Mouse (Mus musculus): ENCODE data around the gene Hdhd3.

Hdhd3 gene

GRCm38 (mm10) chr4:62503374-62503970 lies at the start of gene Hdhd3:
TSS of gene Hdhd3 (minus strand) at chr4:62503467.
- no peak for DNase-seq (ENCODE audit: low spot score)

- no peak for DNase-seq (ENCODE audit: low spot score)
Measured at GRCm38 (mm10) chr4:62551966-62552365, 48.7 kb upstream of the Hdhd3 start.

- DNase-seq (ENCODE audit: low spot score), result no peak
Measured at GRCm38 (mm10) chr4:62544801-62545200, 41.5 kb upstream of the Hdhd3 start.

GRCm38 (mm10) chr4:62543782-62544181 lies 40.5 kb upstream of the Hdhd3 start:
- DNase-seq (ENCODE audit: low spot score), result no peak

DNA sequence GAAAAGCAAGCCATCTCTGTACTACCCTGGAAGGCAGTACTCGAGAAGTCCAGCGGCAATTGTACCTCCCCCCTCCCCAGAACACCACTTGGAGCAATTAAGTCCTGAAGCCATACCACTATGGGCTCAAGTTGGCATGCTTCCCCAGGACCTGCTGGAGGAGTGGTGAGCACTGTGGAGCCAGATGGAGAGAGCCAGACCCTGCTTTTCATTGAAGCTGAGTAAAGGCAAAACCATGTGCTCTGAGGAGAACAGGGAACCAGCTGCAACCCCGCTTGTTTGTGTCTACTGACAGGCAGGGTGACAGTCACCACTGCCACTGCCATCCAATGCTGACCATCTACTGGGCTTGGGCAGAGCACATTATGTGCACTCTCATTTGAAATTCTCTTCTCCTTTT lies 38.5 kb upstream of the Hdhd3 start:
- no peak for DNase-seq (ENCODE audit: low spot score)

- DNase-seq (ENCODE audit: low spot score), result no peak
Measured at GRCm38 (mm10) chr4:62533729-62534128, 30.5 kb upstream of the Hdhd3 start.

DNA sequence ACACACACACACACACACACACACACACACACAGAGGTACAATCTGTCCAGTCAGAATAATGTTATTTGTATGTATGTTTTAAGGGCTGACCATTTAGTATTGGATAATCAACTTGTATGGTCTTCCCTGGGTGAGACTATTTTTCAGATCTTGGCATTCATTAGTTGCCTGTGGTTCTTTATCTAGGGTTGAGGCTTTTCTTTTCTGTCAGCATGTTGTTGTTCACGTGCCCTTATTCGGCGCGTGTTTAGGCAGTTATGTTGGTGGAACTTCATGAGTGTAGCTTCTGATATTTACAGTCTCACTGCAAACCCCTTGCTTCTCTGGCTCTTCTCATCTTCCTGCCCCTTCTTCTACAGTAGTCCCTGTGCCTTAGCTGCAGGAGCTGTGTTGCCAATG lies 24.4 kb upstream of the Hdhd3 start:
- DNase-seq (ENCODE audit: low spot score), result no peak

DNA sequence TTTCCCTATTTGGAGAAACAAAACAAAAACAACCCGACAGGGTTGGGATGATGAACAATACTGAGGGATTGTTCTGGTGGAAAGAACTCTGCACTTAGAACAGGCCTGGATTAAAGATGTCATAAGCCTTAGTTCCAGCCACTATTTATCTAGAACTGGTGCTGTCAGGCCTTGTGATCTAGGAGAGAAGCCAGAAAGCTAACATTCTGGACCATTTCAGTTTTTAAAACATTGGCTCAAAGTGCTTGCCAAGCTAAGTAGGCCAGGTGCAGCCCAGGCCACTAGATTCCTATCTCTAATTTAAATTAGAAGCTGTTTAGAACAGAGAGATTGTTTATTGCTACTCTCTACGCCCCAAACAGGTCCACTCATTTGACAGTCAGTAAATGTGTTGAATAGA lies 23.0 kb upstream of the Hdhd3 start:
- DNase-seq (ENCODE audit: low spot score), result no peak

GRCm38 (mm10) chr4:62525489-62525811 lies 22.2 kb upstream of the Hdhd3 start:
- DNase-seq (ENCODE audit: low spot score), result no peak

GRCm38 (mm10) chr4:62524651-62525488 lies 21.6 kb upstream of the Hdhd3 start, which contains the start of the genes Pole3 and 4933430I17Rik:
TSS of gene Pole3 (minus strand) at chr4:62525068.
TSS of gene 4933430I17Rik (plus strand) at chr4:62525369.
- DNase-seq (ENCODE audit: low spot score), result peak; percentile 98

DNA sequence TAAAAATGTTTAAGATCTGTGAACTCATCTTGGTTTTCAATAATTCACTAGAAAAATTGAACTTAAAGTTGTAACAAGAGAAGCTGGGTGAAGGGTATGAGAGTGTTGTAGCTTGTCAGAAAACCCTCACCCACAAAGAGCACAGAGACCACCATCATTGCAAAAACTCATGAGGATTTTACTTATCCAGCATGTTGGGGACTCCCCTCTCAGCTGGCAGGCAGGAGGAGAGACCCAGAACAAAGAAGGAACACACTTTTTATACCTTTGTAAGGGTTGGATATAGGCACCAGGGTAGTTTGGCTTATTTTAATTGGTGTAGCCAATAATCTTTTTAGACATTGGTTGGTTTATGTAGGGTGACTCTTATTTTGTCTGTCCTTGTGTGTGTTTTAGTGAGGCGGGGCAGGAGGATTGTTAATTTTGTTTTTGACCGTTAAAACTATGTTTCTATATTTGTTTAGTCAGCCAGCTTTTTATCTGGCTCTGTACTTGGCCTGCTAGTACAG lies 17.7 kb upstream of the Hdhd3 start:
- DNase-seq (ENCODE audit: low spot score), result no peak

GRCm38 (mm10) chr4:62519849-62520233 lies 16.6 kb upstream of the Hdhd3 start, which contains the start of gene Alad:
TSS of gene Alad (minus strand) at chr4:62519918.
- peak; percentile 94 for DNase-seq (ENCODE audit: low spot score)

- no peak for DNase-seq (ENCODE audit: low spot score)
Measured at GRCm38 (mm10) chr4:62519122-62519848, 16.0 kb upstream of the Hdhd3 start.

- no peak for DNase-seq (ENCODE audit: low spot score)
Measured at GRCm38 (mm10) chr4:62518416-62519121, 15.3 kb upstream of the Hdhd3 start.

DNA sequence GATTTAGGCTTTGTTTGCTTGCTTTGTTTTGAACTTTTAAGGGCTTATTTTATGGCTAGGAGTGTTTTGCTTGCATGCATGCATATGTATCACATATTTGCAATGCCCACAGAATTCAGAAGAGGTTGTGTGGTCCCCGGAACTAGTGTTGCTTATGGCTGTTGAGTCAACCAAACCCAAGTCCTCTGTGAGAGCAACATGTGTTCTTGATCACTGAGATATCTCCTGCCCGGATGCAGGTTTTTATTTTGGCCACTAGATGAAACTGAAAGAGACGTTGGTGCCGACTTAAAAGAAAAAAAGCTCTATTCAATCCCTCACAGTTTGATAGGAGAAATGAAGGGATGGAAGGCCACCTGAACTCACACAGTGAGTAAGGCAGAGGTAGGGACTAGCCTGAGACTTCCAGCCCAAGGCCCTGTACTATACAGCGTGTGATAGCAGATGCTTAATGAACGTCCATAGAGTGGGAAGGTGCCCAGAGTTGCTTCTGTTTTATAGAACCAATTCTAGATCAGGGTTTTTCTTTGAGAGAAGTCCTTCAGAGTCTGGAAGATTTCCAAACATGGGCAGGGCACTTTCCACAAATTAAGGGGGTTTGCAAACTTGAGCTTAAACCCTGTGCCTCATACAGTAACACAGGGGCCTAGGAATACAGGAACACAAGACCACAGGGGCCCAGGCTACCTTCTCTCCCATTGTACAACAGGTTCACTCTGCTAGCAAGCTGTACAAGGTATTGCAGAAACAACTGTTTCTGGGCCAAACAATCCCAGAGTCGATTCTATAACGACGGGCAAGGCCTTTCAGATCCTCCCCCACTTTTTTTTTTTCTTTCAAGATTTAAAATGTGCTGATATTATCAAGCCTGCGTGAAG lies 14.5 kb upstream of the Hdhd3 start:
- DNase-seq (ENCODE audit: low spot score), result no peak

DNA sequence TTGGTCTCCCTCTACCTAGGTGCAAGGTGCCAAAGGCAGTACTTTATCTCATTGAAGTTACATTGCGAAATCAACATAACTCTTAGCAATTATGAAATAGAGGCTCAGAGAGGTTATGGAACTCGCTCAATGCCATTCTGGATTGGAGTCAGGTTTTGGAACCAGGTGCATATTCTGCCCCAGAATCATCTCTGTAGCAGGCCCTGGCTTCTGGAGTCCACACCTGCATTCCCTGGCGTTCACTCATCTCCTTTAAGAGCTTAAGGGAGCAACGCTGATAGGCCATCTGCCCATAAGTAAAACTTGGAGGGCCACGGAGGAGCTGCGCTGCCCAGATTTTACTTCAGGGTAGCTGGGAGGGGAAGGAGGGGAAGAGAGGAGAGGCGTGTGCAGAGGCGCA lies 13.8 kb upstream of the Hdhd3 start:
- no peak for DNase-seq (ENCODE audit: low spot score)

GRCm38 (mm10) chr4:62516579-62516978 lies 13.3 kb upstream of the Hdhd3 start:
- DNase-seq (ENCODE audit: low spot score), result no peak

DNA sequence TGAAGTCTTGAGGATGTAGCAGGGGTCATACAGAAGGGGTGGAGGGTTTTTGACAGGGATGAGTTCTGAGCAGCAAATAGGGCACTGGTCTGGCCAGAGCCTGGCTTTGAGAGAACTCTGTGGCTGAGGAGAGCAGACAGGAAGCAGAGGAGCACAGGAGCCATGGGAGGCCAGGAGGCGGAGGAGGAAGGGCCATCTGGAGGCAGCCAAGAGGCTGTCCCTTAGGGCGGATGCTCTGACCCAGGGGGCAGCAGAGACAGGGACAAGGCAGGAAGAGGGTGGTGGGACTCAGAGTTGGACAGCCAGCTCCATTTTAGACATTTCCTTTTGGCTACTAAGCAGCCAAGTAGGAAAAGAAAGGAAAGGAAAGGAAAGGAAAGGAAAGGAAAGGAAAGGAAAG lies 12.8 kb upstream of the Hdhd3 start:
- no peak for DNase-seq (ENCODE audit: low spot score)

DNA sequence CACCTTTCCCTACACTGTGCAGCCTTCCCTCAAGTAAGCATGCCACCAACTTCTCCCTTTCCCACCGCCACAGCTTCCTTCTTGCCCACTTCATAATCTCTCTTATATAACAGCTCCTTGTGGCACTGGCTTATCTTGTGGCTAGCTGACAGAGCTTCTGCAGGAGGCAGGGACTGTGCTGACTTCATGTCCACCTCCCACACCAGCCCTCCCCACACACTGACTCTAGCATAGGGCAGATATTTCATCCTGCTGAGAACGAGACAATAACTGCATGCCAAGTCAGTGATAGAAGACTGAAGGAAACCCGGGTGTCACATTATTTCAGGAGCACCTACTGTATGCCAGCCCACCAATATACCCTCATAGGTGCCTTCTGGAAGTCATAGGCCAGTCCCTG lies 12.2 kb upstream of the Hdhd3 start:
- DNase-seq (ENCODE audit: low spot score), result no peak

GRCm38 (mm10) chr4:62514995-62515394 lies 11.7 kb upstream of the Hdhd3 start:
- no peak for DNase-seq (ENCODE audit: low spot score)

- no peak for DNase-seq (ENCODE audit: low spot score)
Measured at GRCm38 (mm10) chr4:62513998-62514506, 10.8 kb upstream of the Hdhd3 start.

Data from testis, postnatal 10 days (tissue).